Mouse (Mus musculus) bone marrow macrophage, adult 2 months (primary cell): Measurements from ENCODE around the gene Plcxd1. TPM values are rescaled to one million over a fixed set of nuclear protein-coding genes. Genes with fewer than 3 reads are reported as not detected.
"Not testable (repeated sequence)": the region's sequence is repeated elsewhere in the genome, so short reads cannot be mapped to it uniquely, and the experiment has no call there.

Source experiments
- H3K27ac ChIP-seq: 2 replicates; pipeline ENCODE4 v1.5.1; 2012; ENCODE audit warnings: low read depth, low read length; ENCODE audit not compliant: insufficient read depth
- H3K4me1 ChIP-seq: 2 replicates; pipeline ENCODE4 v1.6.1; 2012; ENCODE audit warnings: low read length; ENCODE audit not compliant: control insufficient read depth, insufficient read depth
- H3K4me3 ChIP-seq: 2 replicates; pipeline ENCODE4 v1.5.1; 2012; ENCODE audit warnings: mild to moderate bottlenecking, low read length, moderate library complexity; ENCODE audit not compliant: insufficient read depth
- CTCF ChIP-seq: IDR thresholded peaks from 2 replicates; pipeline ENCODE4 v1.5.1; 2012; ENCODE audit warnings: low read depth, mild to moderate bottlenecking, low read length, moderate library complexity
- POLR2A ChIP-seq: IDR thresholded peaks from 2 replicates; pipeline ENCODE4 v1.6.1; 2012; ENCODE audit warnings: mild to moderate bottlenecking, low read depth, low read length, borderline replicate concordance
- polyA plus RNA-seq: library from polyadenylated mRNA; stranded (reverse); fragments of >200 nt; gene quantifications from 2 replicates; pipeline ENCODE4 v1.2.4, GENCODE M21; 2012; ENCODE audit not compliant: missing spikeins, insufficient read depth, insufficient read length

Gene Plcxd1
- polyA plus RNA-seq = not detected in 2 replicates

GRCm38 (mm10) chr5:110099656-110100580 is at the start of gene Plcxd1:
Gene Plcxd1, plus strand, starts transcription at chr5:110099969.
- H3K27ac ChIP-seq = no peak within 1 kb of the TSS
- H3K4me1 ChIP-seq = peaks cover 6% of the 10 kb centered on the region
- no peak within 1 kb of the TSS for H3K4me3 ChIP-seq
- TF ChIP-seq CTCF (no peak), POLR2A (no peak)

GRCm38 (mm10) chr5:110057637-110058408 is 41.9 kb upstream of the Plcxd1 start:
- peak overlapping the region; percentile 60; the same call in 1 of the 2 replicates for H3K27ac ChIP-seq
- no peaks in the 10 kb centered on the region for H3K4me1 ChIP-seq
- no peak for TF ChIP-seq POLR2A
- TF ChIP-seq CTCF = no peak
- H3K4me3 ChIP-seq = peak overlapping the region; percentile 86

- not testable (repeated sequence) for H3K4me1 ChIP-seq, H3K27ac ChIP-seq, H3K4me3 ChIP-seq
Observed at GRCm38 (mm10) chr5:110072413-110072812, 27.4 kb upstream of the Plcxd1 start, which contains the start of gene Gm17655. Gene Gm17655, minus strand, starts transcription at chr5:110072513.

GRCm38 (mm10) chr5:110082961-110083360 is 16.8 kb upstream of the Plcxd1 start:
- H3K27ac ChIP-seq = no peak overlapping the region
- TF ChIP-seq POLR2A = no peak
- TF ChIP-seq CTCF = no peak
- no peak overlapping the region for H3K4me3 ChIP-seq
- no peaks in the 10 kb centered on the region for H3K4me1 ChIP-seq

GRCm38 (mm10) chr5:110086161-110086866 is 13.5 kb upstream of the Plcxd1 start:
- no peak for TF ChIP-seq CTCF
- no peak for TF ChIP-seq POLR2A
- H3K4me1 ChIP-seq = no peaks in the 10 kb centered on the region
- no peak overlapping the region for H3K27ac ChIP-seq
- no peak overlapping the region for H3K4me3 ChIP-seq

- TF ChIP-seq CTCF (no peak), POLR2A (no peak)
- H3K27ac ChIP-seq = no peak overlapping the region
- no peak overlapping the region for H3K4me3 ChIP-seq
- H3K4me1 ChIP-seq = peaks cover 3% of the 10 kb centered on the region
Observed at GRCm38 (mm10) chr5:110091546-110091945, 8.2 kb upstream of the Plcxd1 start.

- H3K4me3 ChIP-seq = peak within 1 kb of the TSS; percentile 62
- H3K27ac ChIP-seq = peak within 1 kb of the TSS; percentile 59
- TF ChIP-seq POLR2A (no peak), CTCF (no peak)
- H3K4me1 ChIP-seq = peaks cover 3% of the 10 kb centered on the region
Observed at GRCm38 (mm10) chr5:110094030-110094846, 5.5 kb upstream of the Plcxd1 start, which contains the start of gene Gm35315. Gene Gm35315, minus strand, starts transcription at chr5:110094420.

- Histone ChIP-seq H3K27ac (peak overlapping the region; percentile 59), H3K4me3 (peak overlapping the region; percentile 62), H3K4me1 (peaks cover 3% of the 10 kb centered on the region)
- no peak for TF ChIP-seq POLR2A
- TF ChIP-seq CTCF = no peak
Observed at GRCm38 (mm10) chr5:110094847-110095213, 4.9 kb upstream of the Plcxd1 start.
